Mouse (Mus musculus): ENCODE measurements around the gene Ppp1r13b.

GRCm38 (mm10) chr12:111798493-111798892 is 109.4 kb downstream of the Ppp1r13b start:
- no peak for TF ChIP-seq CTCF (IDR thresholded peaks at IDR 0.05; ENCODE audit: control insufficient read depth, insufficient read depth, insufficient read length)
- no peak for TF ChIP-seq USF1 (IDR thresholded peaks at IDR 0.05; ENCODE audit: low read depth)
